Mouse (Mus musculus): ENCODE measurements at regions not wholly inside any gene's neighbourhood (a gene's known extent, or its start where the extent isn't known, plus 50 kb on each side); places are given as distances from the start of the nearest gene placed in this dataset.

DNA sequence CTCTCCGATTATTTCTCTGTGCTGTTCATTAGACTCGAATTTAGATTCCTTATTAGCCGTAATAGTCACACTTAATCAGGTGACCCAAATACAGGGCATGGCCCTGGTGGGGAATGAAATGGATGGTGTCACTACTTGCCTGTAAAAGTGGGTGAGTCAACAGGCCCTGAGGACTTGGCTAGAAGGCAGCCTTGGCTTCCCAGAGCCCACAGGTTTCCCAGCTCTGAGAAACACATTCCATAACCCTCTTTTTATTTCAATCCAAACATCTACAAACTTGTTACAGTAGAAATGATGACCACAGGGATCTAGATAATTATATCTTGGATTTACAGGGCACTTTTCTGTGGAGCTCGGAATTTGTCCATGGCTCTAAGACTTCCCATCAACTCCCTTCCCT, 105.2 kb upstream of the Slc7a11 start:
- no peak for DNase-seq (ENCODE audit: low read depth in 1 of 2, low spot score in 2 of 2)

DNA sequence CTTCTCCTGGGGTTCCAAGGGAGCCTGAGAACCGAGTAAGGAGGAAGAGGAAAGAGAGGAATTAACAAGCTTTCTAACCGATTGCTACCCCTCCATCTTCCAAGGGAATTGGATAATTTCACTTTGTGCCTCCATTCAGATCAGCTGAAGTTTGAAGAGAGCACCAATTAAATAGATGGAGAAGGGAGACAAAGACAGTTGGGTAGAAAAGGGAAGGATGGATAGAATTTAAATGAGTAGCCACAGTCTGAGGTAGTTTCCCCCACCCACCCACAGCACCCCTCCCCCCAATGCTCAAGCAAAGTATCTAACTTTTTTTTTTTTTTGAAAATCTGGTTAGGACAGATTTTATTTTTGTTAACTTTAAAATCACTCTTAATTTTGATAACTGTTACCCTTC, 87.2 kb upstream of the Slc7a11 start:
- no peak for DNase-seq (ENCODE audit: low read depth in 1 of 2, low spot score in 2 of 2)

GRCm38 (mm10) chr3:50524006-50524405, 80.6 kb upstream of the Slc7a11 start:
- DNase-seq (ENCODE audit: low read depth in 1 of 2, low spot score in 2 of 2), result no peak

DNA sequence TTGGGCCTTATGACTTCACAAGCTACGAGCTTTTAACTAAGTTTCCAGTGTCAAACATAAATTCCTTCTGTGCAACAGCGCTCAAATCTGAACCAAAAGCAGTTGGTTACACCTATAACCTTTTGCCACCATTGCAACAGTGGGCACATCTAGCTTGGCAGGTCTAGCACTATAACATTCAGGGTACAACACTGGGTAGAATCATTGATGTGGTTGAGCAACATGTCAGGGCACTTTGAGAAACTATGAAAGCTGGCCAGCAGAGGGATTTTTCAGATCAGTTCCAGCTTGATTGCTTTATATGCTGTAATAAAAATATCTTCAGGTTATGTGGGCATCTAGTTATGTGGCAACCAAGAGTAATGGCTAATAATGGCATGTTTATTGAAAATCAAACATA, 63.8 kb upstream of the Slc7a11 start:
- DNase-seq (ENCODE audit: low read depth in 1 of 2, low spot score in 2 of 2), result no peak
